Mouse (Mus musculus) lung, adult 10 weeks (tissue): Measurements from ENCODE around the gene Plekha7. TPM values are rescaled to one million over a fixed set of nuclear protein-coding genes. Genes with fewer than 3 reads are reported as not detected.

Experiments
- polyA plus RNA-seq: library from polyadenylated mRNA; stranded (reverse); fragments of 350-450 nt; fragmentation: Illumina TruSeq; extraction: RNeasy Lipid Tissue Mini Kit (QIAGEN cat#74804); gene quantifications from one replicate; pipeline ENCODE4 v1.2.3, GENCODE M21; 2014; ENCODE audit warnings: low read depth, low replicate concordance; ENCODE audit not compliant: insufficient read depth

Plekha7 gene
- polyA plus RNA-seq: 3.0 TPM

GRCm38 (mm10) chr7:116307871-116308631, at the start of gene Plekha7:
TSS of gene Plekha7 (minus strand) at chr7:116308376.

GRCm38 (mm10) chr7:116333713-116334668, 25.8 kb upstream of the Plekha7 start, which contains the start of gene Rps13:
TSS of gene Rps13 (minus strand) at chr7:116334195.

GRCm38 (mm10) chr7:116084366-116084765, 223.8 kb downstream of the Plekha7 start, which contains the start of gene Gm4353:
TSS of gene Gm4353 (minus strand) at chr7:116084635.

Other genes starting within 250 kb of the Plekha7 start
- 0.21 TPM for gene Gm4353, start 223.7 kb downstream of the Plekha7 start, polyA plus RNA-seq
- 1,449 TPM for gene Rps13, start 25.8 kb upstream of the Plekha7 start, polyA plus RNA-seq
- 12.2 TPM for gene Pik3c2a, start 135.1 kb upstream of the Plekha7 start, polyA plus RNA-seq
- gene Nucb2, start 196.0 kb upstream of the Plekha7 start, polyA plus RNA-seq: 41.4 TPM